Mouse (Mus musculus) activated CD4-positive, CD25-positive, alpha-beta regulatory T cell, adult 4 months (primary cell): ENCODE results near the gene Asb1. TPM values are rescaled to one million over a fixed set of nuclear protein-coding genes. Genes with fewer than 3 reads are reported as not detected.

Experiments used
- ATAC-seq: one replicate; pipeline ENCODE4 v1.8.0; 2017
- polyA plus RNA-seq, 2 experiments: library from polyadenylated mRNA; unstranded; fragments of 100-300 nt; shearing (Covaris generic); gene quantifications; one replicate each; pipeline ENCODE4 v1.2.1; 2017

The Asb1 gene
- polyA plus RNA-seq: 1 to 10 TPM; 2.3 to 2.8 TPM

DNA sequence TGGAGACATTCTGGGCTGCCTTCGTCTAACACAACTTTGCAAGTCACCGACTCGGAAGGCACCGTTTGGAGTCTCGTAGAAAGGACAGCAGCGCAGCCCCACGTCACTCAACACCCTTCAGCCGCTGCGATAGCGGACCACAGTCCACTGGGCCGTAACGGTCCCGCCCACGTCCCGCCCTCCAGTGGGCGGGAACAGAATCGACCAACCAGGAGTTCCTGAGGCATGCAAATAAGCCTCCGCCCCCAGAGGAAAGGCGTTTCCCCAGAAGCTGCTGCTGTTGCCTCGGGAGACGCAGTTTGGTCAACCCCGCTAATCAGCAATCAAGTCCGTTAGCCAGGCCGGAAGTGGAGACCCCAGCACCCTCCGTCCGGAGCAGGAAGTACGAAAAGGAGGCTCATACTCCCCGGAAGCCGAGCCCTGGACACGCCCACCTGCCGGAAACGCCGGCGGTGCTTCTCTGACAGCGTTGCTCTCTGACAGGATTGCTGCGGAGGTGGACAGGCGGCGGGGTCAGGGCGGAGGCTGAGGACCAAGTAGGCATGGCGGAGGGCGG lies at the start of gene Asb1:
Asb1 (plus strand) TSS at position 274 of the 556 bp plus-strand sequence.
- peak; percentile 87 for ATAC-seq

DNA sequence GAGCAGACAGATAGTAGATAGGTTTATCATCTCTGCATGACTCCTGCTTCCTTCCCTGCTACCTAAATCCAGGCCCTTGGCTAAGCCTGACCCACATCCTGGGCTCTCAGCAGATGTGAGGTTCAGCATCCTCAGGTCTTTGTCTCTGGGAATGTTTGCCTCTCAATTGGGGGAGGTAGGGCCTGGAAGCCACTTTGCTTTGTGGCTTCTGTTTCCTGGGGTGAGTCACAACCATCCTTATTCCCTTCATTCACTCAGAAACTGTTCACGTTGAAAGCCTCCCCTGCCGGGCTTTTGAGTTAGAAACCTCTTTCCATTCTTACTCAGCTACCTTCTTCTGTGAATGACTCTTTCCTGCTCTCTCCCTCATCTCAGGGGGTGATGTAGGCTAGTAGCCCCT lies 47.6 kb upstream of the Asb1 start:
- no peak for ATAC-seq

- ATAC-seq: peak; percentile 3
These were observed 46.4 kb upstream of the Asb1 start for GRCm38 (mm10) chr1:91493938-91494337.

- peak; percentile 96 for ATAC-seq
These were observed 45.7 kb upstream of the Asb1 start, which contains the start of gene Traf3ip1 for GRCm38 (mm10) chr1:91494457-91495140. Gene Traf3ip1, plus strand, starts transcription at chr1:91494647.

DNA sequence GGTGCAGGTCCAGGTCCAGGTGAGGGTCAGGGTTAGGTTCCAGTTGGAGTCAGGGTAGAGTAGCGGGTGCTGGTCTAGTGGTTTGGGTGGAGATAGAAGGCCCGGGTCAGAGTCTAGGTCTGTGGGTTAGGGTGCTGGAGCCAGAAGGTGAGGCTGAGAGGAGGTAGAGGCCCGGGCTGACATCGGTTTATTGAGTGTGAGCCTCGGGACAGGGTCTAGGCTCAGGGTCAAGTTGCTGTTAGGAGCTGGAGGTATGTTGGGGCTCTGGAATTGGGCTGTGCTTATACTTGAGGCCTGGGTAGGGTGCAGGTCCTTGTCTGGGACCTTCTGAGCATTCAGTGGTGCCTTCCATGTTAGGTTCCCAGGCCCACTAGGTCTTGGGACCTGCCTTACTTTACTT lies 45.0 kb upstream of the Asb1 start:
- ATAC-seq: no peak

- ATAC-seq: no peak
These were observed 41.8 kb upstream of the Asb1 start for GRCm38 (mm10) chr1:91498579-91498978.

DNA sequence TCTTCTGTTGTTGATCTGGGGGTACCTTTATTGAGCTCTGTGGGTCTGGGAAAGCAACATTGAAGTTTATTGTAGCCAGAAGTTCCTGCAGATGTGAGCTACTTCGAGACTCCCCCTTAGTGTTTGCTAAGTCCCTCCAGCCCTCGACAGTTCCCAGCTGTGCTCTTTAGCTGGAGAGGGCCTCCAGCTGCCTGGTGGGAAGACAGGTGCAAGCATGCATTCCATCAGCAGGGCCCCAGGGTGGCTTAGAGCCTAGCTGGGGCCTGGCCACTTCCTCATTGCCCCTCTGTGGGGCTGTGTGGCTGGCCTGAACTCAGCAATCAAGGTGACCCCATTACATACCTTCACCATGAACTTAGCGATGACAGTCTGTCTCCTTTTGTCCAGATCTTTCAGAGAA lies 35.7 kb upstream of the Asb1 start:
- ATAC-seq: no peak

DNA sequence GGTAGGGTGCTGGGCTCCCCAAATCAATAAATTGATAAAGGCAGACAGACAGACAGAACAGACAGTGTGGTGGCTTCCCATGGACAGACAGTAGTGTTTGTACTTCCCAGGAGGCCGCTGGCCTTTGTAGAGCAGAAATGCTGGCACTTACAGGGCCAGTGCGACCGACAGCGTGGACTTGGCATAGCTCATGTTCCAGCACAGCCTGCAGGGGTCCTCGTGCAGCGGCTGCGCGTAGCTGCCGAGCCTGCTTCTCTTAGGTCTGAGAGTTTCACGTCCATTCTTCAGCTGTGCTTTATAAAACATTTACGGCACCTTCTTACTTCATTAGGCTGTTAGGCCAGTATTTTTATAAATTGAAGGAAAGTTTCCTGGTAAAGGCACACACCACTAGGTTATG lies 25.4 kb upstream of the Asb1 start:
- ATAC-seq: no peak

- no peak for ATAC-seq
These were observed 24.7 kb upstream of the Asb1 start for GRCm38 (mm10) chr1:91515642-91516041.

DNA sequence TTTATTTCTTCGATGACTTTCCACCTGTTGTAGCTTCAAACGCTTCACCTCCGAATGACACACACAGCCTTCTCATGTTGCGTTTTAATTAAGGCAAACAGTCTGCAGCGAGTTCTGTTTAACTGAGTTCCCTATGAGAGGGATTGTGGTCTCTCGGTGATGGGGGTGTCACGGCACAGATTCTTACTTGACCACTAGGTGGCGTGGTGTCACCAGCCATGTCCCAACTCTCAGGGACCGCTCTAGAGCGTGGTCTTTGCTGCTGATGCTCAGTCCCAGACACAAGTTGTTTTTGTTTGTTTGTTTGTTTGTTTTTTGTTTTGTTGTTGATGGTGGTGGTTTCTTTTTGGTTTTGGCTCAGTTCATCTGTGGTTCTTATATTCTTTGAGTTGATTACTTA lies 16.6 kb upstream of the Asb1 start:
- ATAC-seq: peak; percentile 61

DNA sequence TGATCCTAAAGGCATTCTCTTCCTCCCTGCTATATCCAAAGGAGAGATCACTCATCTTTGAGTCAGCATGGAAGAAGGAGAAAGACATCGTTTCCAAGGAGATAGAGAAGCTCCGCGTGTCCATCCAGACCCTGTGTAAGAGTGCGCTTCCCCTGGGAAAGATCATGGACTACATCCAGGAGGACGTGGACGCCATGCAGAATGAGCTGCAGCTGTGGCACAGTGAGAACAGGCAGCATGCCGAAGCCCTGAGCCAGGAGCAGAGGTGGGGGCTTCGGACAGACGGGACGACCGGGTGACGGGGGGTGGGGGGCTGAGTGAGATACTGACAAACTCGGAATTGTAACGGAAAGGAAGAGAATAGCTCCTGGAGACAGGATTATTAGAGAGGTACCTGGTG lies 14.5 kb upstream of the Asb1 start:
- no peak for ATAC-seq

GRCm38 (mm10) chr1:91530166-91530565 lies 10.2 kb upstream of the Asb1 start:
- no peak for ATAC-seq

- no peak for ATAC-seq
These were observed 8.1 kb upstream of the Asb1 start for GRCm38 (mm10) chr1:91532243-91532642.

DNA sequence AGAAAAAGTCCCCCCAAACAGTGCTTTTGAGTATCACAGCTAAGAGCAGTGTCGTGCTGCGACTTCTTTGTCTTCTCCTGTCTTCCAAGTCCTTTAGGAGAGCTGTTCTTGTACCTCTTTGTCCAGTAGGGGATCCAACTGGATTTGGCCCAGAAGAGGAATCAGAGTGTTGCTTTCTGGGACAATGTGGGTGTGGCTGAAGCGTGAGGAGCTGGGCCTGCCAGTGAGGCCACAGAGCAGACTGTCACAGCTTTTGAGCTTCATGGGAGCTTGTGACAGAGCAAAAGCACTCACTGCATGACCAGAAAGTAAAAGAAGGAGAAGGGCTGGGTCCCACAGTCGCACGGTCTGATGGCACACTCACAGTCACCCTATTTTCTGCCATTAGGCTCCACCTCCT lies 7.5 kb upstream of the Asb1 start:
- ATAC-seq: no peak

DNA sequence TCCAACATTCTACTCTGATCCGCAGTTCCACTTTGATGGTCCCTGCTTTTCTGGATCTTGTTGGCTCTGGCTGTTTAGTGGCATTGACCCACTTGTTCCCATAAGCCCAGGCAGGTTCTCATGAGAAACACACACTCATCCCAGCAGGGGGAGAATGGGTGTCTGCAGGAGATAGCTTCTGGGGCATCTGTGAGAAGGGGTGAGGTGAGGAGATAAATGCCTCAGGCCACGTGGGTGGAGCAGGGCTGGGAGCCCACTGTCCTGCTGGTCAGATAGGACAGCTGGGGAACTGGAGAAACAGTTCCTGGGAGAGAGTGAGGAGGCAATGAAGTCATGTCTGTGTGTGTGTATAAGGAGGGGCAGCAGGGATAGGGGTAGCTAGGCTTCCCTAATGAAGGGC lies 6.9 kb upstream of the Asb1 start:
- ATAC-seq: no peak

GRCm38 (mm10) chr1:91533961-91534723 lies 6.2 kb upstream of the Asb1 start:
- no peak for ATAC-seq

DNA sequence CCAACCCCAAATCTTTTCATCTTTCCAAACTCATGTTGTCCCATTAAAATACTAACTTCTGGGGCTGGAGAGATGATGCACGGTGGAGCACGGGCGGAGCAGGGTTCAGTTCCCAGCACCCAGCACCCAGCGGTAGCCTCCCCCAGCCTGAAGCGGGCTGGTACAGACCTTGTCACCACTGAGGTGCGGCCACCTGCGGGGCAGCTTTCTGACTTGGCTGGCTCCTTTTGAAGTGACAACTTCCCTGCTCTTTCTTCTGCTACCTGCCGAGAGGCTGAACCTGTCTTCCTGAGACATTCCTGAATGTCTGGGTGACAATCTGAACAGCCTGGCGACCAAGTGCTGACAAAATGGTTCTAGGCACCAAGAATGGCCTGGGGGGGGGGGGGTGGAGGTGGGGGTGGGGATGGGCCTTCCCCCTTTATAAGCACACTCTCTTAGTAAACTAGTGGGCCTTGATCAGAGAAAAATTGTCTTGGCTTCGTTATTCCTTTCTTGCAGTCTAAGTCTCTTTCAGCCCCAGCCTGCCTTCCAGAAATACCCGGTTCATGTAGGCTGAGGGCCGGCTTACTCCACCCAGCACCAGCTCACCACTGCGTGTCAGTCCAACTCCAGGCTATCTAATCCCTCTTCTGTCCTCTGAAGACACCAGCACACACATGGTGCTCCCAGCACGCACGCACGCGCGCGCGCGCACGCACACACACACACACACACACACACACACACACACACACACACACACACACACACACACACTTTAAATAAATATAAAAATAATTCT lies 2.4 kb upstream of the Asb1 start:
- no peak for ATAC-seq

DNA sequence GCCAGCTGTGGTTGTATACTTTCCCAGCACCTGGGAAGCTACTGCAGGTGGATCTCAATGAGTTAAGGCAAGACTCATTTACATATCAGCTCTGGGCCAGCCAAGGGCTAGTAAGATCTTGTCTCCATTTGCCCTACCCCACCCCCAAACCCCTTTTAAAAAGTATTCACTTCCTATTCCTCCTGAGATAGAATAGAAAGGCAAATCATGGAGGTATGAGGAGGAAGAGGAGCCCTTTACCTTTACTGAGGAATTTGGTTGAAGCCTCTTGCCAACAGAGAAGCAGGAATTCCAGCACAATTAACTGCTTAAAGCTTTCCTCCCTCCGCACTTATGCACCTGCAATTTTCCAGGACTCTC lies 1.8 kb upstream of the Asb1 start:
- ATAC-seq: no peak

DNA sequence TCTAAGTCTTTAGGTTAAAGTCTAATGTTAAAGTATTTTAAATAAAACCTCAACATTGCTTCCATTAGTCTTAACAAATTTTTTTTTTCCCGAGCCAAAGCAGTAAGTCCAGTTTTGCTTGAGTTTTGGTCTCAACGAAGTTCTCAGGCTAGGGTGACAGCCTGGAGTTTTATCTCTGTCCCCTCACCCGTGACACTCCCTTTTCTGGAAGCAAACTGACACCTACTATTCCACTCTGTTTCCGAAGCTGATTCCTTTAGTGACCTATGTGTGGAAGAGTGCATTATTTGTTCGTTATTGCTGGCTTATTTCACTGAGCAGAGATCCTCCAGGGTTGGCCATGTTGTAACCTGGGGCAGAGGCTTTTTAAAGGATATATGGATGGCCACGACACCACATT lies 1.1 kb upstream of the Asb1 start:
- no peak for ATAC-seq

DNA sequence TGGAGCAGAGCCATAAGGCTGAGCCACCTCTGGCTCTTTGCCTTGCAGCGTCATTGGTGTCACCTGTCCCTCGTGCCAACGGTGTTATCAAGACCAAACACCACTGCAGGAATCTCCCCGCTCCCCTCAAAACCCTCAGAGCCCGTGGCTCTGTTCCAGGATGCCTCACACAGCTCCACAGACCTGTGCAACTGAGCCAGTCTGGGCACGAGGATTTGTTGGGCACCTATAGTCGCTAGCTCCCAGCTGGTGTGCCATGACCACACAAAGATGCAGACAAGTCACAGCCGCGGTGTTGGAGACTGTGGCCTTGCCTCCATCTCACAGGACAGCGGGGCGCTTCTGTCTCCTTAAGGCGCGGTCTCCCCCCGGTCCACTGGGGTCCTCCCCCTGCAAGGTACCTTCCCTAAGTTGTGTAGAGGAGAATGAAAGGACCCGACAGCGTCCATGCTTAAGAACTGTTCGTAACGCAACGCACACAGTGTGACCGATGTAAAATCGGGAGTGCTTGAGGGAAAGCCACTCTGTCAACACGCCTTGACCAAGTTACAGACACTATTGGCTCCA lies 557 bp upstream of the Asb1 start:
- ATAC-seq: peak; percentile 12

DNA sequence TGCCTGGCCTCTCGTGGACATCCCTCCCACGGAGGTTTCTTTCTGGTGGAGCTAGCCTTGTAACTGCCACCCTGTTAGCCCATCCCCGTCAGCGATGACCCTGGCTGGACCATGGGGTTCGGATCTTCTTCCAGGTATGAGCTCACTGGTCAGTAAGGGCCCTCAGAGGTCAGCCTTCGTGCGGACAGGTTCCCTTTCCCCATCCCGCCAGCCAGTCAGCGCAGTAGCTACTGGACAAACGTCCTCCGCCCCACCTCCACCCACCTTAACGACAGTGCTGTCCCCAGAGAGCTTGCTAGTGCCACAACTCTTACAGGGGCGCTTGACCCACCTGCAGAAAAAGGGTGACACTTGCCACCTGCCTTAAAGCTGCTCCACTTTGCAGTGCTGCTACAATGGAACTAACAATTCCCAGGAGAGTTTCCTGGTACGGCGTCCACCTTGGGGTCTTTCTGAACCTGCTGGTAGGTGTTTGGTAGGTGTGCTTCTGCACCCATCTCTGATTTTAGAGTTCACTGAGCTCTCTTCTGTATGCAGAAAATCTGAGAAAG lies 773 bp downstream of the Asb1 start:
- ATAC-seq: no peak

- no peak for ATAC-seq
These were observed 3.6 kb downstream of the Asb1 start for GRCm38 (mm10) chr1:91543974-91544373.

GRCm38 (mm10) chr1:91545226-91545625 lies 4.9 kb downstream of the Asb1 start:
- ATAC-seq: no peak
